Mouse (Mus musculus) CH12.LX (cell line): ENCODE data around the gene Stub1. TPM values are rescaled to one million over a fixed set of nuclear protein-coding genes. Genes with fewer than 3 reads are reported as not detected.

Source experiments
- DNase-seq: peaks from one replicate; pipeline ENCODE4 v3.0.0-alpha.2; 2013; ENCODE audit errors: extremely low read depth
- H3K27ac ChIP-seq: 2 replicates; pipeline ENCODE4 v1.5.1; 2012; ENCODE audit warnings: low read depth, mild to moderate bottlenecking, control low read depth, moderate library complexity; ENCODE audit not compliant: insufficient read depth
- H3K27me3 ChIP-seq: replicated peaks from 2 replicates; pipeline ENCODE3; 2012; ENCODE audit warnings: inconsistent platforms
- H3K36me3 ChIP-seq, 2 experiments: replicated peaks in 1 of 2; 2 replicates each; pipeline versions ENCODE3 to v1.6.1; 2012; ENCODE audit warnings: inconsistent platforms in 1 of 2, low read length in 1 of 2, mild to moderate bottlenecking in 1 of 2, mixed read lengths in 1 of 2, moderate library complexity in 1 of 2; ENCODE audit not compliant: control insufficient read depth in 1 of 2, insufficient read depth in 1 of 2
- H3K4me1 ChIP-seq, 2 experiments: 2 replicates each; pipeline ENCODE4 v1.6.1; 2012; ENCODE audit warnings: inconsistent platforms in 1 of 2, moderate library complexity in 1 of 2; ENCODE audit not compliant: insufficient read depth in 2 of 2, control insufficient read depth in 1 of 2
- H3K4me2 ChIP-seq: 2 replicates; pipeline ENCODE4 v1.6.1; 2012; ENCODE audit warnings: low read depth, mild to moderate bottlenecking, control low read depth; ENCODE audit not compliant: poor library complexity, insufficient read depth, severe bottlenecking
- H3K4me3 ChIP-seq, 3 experiments: fragments of 150-350 bp in 1 of 3; sonication (generic) in 1 of 3; replicated peaks in 1 of 3; 2 replicates each; pipeline versions ENCODE3 to v1.5.1; 2011 to 2012; ENCODE audit warnings: low read depth in 2 of 3, low read length in 2 of 3, mild to moderate bottlenecking in 2 of 3, moderate library complexity in 2 of 3, control low read depth in 1 of 3, improper control_type of control experiment in 1 of 3, inconsistent platforms in 1 of 3, mixed read lengths in 1 of 3; ENCODE audit not compliant: poor library complexity in 1 of 3
- H3K79me2 ChIP-seq: replicated peaks from 2 replicates; pipeline ENCODE4 v1.6.1; 2012; ENCODE audit warnings: mild to moderate bottlenecking, moderate library complexity; ENCODE audit not compliant: control insufficient read depth, poor library complexity, insufficient read depth, severe bottlenecking; ENCODE audit errors: extremely low read depth
- H3K9ac ChIP-seq: 2 replicates; pipeline ENCODE4 v1.6.1; 2012; ENCODE audit warnings: low read depth, mild to moderate bottlenecking, control low read depth, moderate library complexity; ENCODE audit not compliant: insufficient read depth
- H3K9me3 ChIP-seq: replicated peaks from 2 replicates; pipeline ENCODE3; 2012; ENCODE audit warnings: low read length, inconsistent platforms, mixed read lengths
- BHLHE40 ChIP-seq: IDR thresholded peaks from 2 replicates; pipeline ENCODE4 v1.6.1; 2011; ENCODE audit warnings: mild to moderate bottlenecking, low read depth, low read length, improper control_type of control experiment
- CHD1 ChIP-seq: IDR thresholded peaks from 2 replicates; pipeline ENCODE4 v1.6.1; 2012; ENCODE audit warnings: low read depth, low read length, improper control_type of control experiment, inconsistent platforms
- CTCF ChIP-seq, 2 experiments: IDR thresholded peaks in 1 of 2; conservative IDR thresholded peaks in 1 of 2; 2 replicates each; pipeline ENCODE4 v1.5.1; 2011 to 2012; ENCODE audit warnings: low read depth in 2 of 2, low read length in 2 of 2, improper control_type of control experiment in 1 of 2, inconsistent platforms in 1 of 2, mild to moderate bottlenecking in 1 of 2, moderate library complexity in 1 of 2
- E2F4 ChIP-seq: IDR thresholded peaks from 2 replicates; pipeline ENCODE4 v1.6.1; 2011; ENCODE audit warnings: low read depth, low read length, improper control_type of control experiment; ENCODE audit not compliant: insufficient replicate concordance
- EP300 ChIP-seq: IDR thresholded peaks from 2 replicates; pipeline ENCODE4 v1.6.1; 2011; ENCODE audit warnings: low read length, improper control_type of control experiment
- GABPA ChIP-seq: IDR thresholded peaks from 2 replicates; pipeline ENCODE4 v1.6.1; 2012; ENCODE audit warnings: low read depth, low read length, improper control_type of control experiment, inconsistent platforms; ENCODE audit not compliant: insufficient replicate concordance
- JUND ChIP-seq: conservative IDR thresholded peaks from 2 replicates; pipeline ENCODE4 v1.6.1; 2011; ENCODE audit warnings: low read depth, low read length, improper control_type of control experiment
- KAT2A ChIP-seq: IDR thresholded peaks from 2 replicates; pipeline ENCODE4 v1.6.1; 2012; ENCODE audit warnings: low read length, improper control_type of control experiment, inconsistent platforms; ENCODE audit not compliant: insufficient replicate concordance
- MAFK ChIP-seq: IDR thresholded peaks from 2 replicates; pipeline ENCODE4 v1.6.1; 2011; ENCODE audit warnings: low read length, improper control_type of control experiment; ENCODE audit not compliant: insufficient replicate concordance
- NRF1 ChIP-seq: IDR thresholded peaks from 2 replicates; pipeline ENCODE4 v1.6.1; 2014; ENCODE audit warnings: low read depth, mild to moderate bottlenecking, inconsistent platforms, low read length, improper control_type of control experiment, moderate library complexity
- POLR2AphosphoS2 ChIP-seq: IDR thresholded peaks from 2 replicates; pipeline ENCODE4 v1.6.1; 2011; ENCODE audit warnings: low read depth, low read length, improper control_type of control experiment
- RAD21 ChIP-seq: IDR thresholded peaks from 2 replicates; pipeline ENCODE4 v1.6.1; 2011; ENCODE audit warnings: low read depth, mild to moderate bottlenecking, low read length, improper control_type of control experiment, moderate library complexity
- SIN3A ChIP-seq: IDR thresholded peaks from 2 replicates; pipeline ENCODE4 v1.6.1; 2012; ENCODE audit warnings: low read length, improper control_type of control experiment, inconsistent platforms
- TBP ChIP-seq: conservative IDR thresholded peaks from 2 replicates; pipeline ENCODE4 v1.6.1; 2011; ENCODE audit warnings: low read depth, low read length, improper control_type of control experiment
- USF1 ChIP-seq: IDR thresholded peaks from 2 replicates; pipeline ENCODE4 v1.6.1; 2014; ENCODE audit warnings: low read depth, mild to moderate bottlenecking, inconsistent platforms, low read length, improper control_type of control experiment
- USF2 ChIP-seq: conservative IDR thresholded peaks from 2 replicates; pipeline ENCODE4 v1.6.1; 2011; ENCODE audit warnings: low read depth, low read length, improper control_type of control experiment
- ZNF384 ChIP-seq: IDR thresholded peaks from 2 replicates; pipeline ENCODE4 v1.6.1; 2012; ENCODE audit warnings: low read depth, low read length, improper control_type of control experiment, inconsistent platforms
- dilution Hi-C: fragments of 300-500 bp; cut with MboI; formaldehyde crosslinking; loops from 2 replicates; pipeline ENCODE4 v1.14.3; 2020; ENCODE audit warnings: low sequenced_read_pairs; ENCODE audit not compliant: extremely low pct_unique_long_range_greater_than_20kb, extremely low pct_ligation_motif_present
- in situ Hi-C: fragments of 300-500 bp; cut with MboI; formaldehyde crosslinking; loops from 3 replicates; pipeline ENCODE4 v1.14.3; 2019; ENCODE audit warnings: low sequenced_read_pairs, low pct_ligation_motif_present, low pct_unique_long_range_greater_than_20kb, mixed read lengths
- polyA plus RNA-seq: library from polyadenylated mRNA; unstranded; fragments of >175 nt; gene quantifications from 2 replicates; pipeline ENCODE4 v1.2.1, GENCODE M21; 2012; ENCODE audit warnings: low read depth; ENCODE audit not compliant: insufficient read length
- total RNA-seq, 2 experiments: library from RNA; depleted of rRNA; stranded (reverse); fragments of 300-350 nt in 1 of 2; fragments of >200 nt in 1 of 2; gene quantifications; 2 replicates each; pipeline ENCODE4 v1.2.3; 2012 to 2014

Gene Stub1
- total and polyA plus RNA-seq, 3 experiments = 62.9 to 98.3 (median 84.8) TPM

GRCm38 (mm10) chr17:25879261-25879660 lies 46.1 kb upstream of the Stub1 start:
- H3K36me3 ChIP-seq = peaks cover 51 to 77% of the 10 kb centered on the region in 2 experiments
- H3K4me3 ChIP-seq = no peak overlapping the region
- no peak overlapping the region for H3K9ac ChIP-seq
- no peaks in the 10 kb centered on the region for H3K27me3 ChIP-seq
- no peaks in the 10 kb centered on the region for H3K9me3 ChIP-seq
- dilution Hi-C loops (no loop called here), in situ Hi-C loops (no loop called here)
- H3K27ac ChIP-seq = no peak overlapping the region
- no peak for TF ChIP-seq ZNF384
- TF ChIP-seq CTCF (conservative IDR thresholded peaks at IDR 0.05 in 1 of 2, IDR thresholded peaks at IDR 0.05 in 1 of 2; ENCODE audit: low read depth in 2 of 2, low read length in 2 of 2) = peak; percentile 22 to 45; a peak in 3 of 4 replicates
- no peaks in the 10 kb centered on the region for H3K79me2 ChIP-seq
- no peak overlapping the region for H3K4me2 ChIP-seq
- no peak for DNase-seq
- peaks cover 4 to 12% of the 10 kb centered on the region in 2 experiments for H3K4me1 ChIP-seq

- H3K27me3 ChIP-seq = no peaks in the 10 kb centered on the region
- H3K4me2 ChIP-seq = no peak overlapping the region
- peaks cover 6 to 18% of the 10 kb centered on the region in 2 experiments for H3K4me1 ChIP-seq
- H3K4me3 ChIP-seq = no peak overlapping the region
- H3K36me3 ChIP-seq = peaks cover 45 to 71% of the 10 kb centered on the region in 2 experiments
- H3K27ac ChIP-seq = no peak overlapping the region
- dilution Hi-C loops = no loop called here
- H3K79me2 ChIP-seq = no peaks in the 10 kb centered on the region
- DNase-seq = no peak
- no peak for TF ChIP-seq EP300
- in situ Hi-C loops = no loop called here
- H3K9ac ChIP-seq = no peak overlapping the region
- H3K9me3 ChIP-seq = no peaks in the 10 kb centered on the region
Measured at GRCm38 (mm10) chr17:25878611-25879180, 45.5 kb upstream of the Stub1 start.

GRCm38 (mm10) chr17:25877741-25878610 lies 44.8 kb upstream of the Stub1 start:
- no peak overlapping the region for H3K27ac ChIP-seq
- no peak overlapping the region for H3K4me2 ChIP-seq
- H3K36me3 ChIP-seq = peaks cover 40 to 64% of the 10 kb centered on the region in 2 experiments
- H3K4me1 ChIP-seq = peaks cover 6 to 18% of the 10 kb centered on the region in 2 experiments
- H3K4me3 ChIP-seq = no peak overlapping the region
- TF ChIP-seq E2F4 (no peak), KAT2A (no peak), BHLHE40 (no peak), ZNF384 (no peak), GABPA (no peak), TBP (no peak), NRF1 (no peak), RAD21 (no peak), USF2 (no peak), POLR2AphosphoS2 (no peak), JUND (no peak), CHD1 (no peak), SIN3A (no peak), USF1 (no peak), MAFK (no peak)
- dilution Hi-C loops (no loop called here), in situ Hi-C loops (no loop called here)
- peaks cover 3% of the 10 kb centered on the region for H3K27me3 ChIP-seq
- no peaks in the 10 kb centered on the region for H3K9me3 ChIP-seq
- DNase-seq = no peak
- H3K9ac ChIP-seq = no peak overlapping the region
- H3K79me2 ChIP-seq = no peaks in the 10 kb centered on the region
